Mouse (Mus musculus) stomach, postnatal 0 days (tissue): ENCODE measurements around the gene Tmem101. TPM values are rescaled to one million over a fixed set of nuclear protein-coding genes. Genes with fewer than 3 reads are reported as not detected.

ENCODE experiments used
- ATAC-seq: fragments of 200-750 bp; cut with Nextera tagmentation; 2 replicates; pipeline ENCODE4 v1.8.0; 2017; ENCODE audit not compliant: low FRiP score, low TSS enrichment
- DNase-seq: peaks from one replicate; pipeline ENCODE4 v3.0.0-alpha.2; 2016; ENCODE audit warnings: low spot score
- H3K27ac ChIP-seq: fragments of 300-500 bp; sonication (generic); replicated peaks from 2 replicates; pipeline ENCODE4 v1.5.1; 2014; ENCODE audit warnings: mild to moderate bottlenecking, control low read depth
- H3K27me3 ChIP-seq: fragments of 300-500 bp; sonication (generic); 2 replicates; pipeline ENCODE4 v1.6.1; 2014; ENCODE audit warnings: low read length; ENCODE audit not compliant: control insufficient read depth, insufficient read depth
- H3K36me3 ChIP-seq: fragments of 300-500 bp; sonication (generic); 2 replicates; pipeline ENCODE4 v1.6.1; 2014; ENCODE audit warnings: low read length, mixed read lengths; ENCODE audit not compliant: control insufficient read depth, insufficient read depth
- H3K4me1 ChIP-seq: fragments of 300-500 bp; sonication (generic); replicated peaks from 2 replicates; pipeline ENCODE4 v1.6.1; 2014; ENCODE audit warnings: antibody characterized with exemption; ENCODE audit not compliant: control insufficient read depth, insufficient read depth
- H3K4me2 ChIP-seq: fragments of 300-500 bp; sonication (generic); replicated peaks from 2 replicates; pipeline ENCODE4 v1.6.1; 2014; ENCODE audit warnings: low read depth, mild to moderate bottlenecking, control low read depth, moderate library complexity
- H3K4me3 ChIP-seq: fragments of 300-500 bp; sonication (generic); 2 replicates; pipeline ENCODE4 v1.5.1; 2014; ENCODE audit warnings: low read depth, low read length, control low read depth
- H3K9ac ChIP-seq: fragments of 300-500 bp; sonication (generic); 2 replicates; pipeline ENCODE4 v1.6.1; 2014; ENCODE audit warnings: mild to moderate bottlenecking, low read length, control low read depth, mixed read lengths
- H3K9me3 ChIP-seq: fragments of 300-500 bp; sonication (generic); 2 replicates; pipeline ENCODE4 v1.6.1; 2016; ENCODE audit warnings: low read length; ENCODE audit not compliant: control insufficient read depth
- CTCF ChIP-seq: IDR thresholded peaks from 2 replicates; pipeline ENCODE4 v1.5.1; 2016; ENCODE audit warnings: antibody characterized with exemption, low read depth, mild to moderate bottlenecking, moderate library complexity
- EP300 ChIP-seq: optimal IDR thresholded peaks from 2 replicates; pipeline ENCODE3; 2016; ENCODE audit warnings: antibody characterized with exemption
- WGBS: fragments of 180-500 bp; shearing (Covaris S2); extraction: QIAGEN DNeasy Blood & Tissue Kit; methylation state at CpG from one replicate; pipeline ENCODE4 v1.1.7; 2014; 5-methylcytosine and 5-hydroxymethylcytosine counted together
- polyA plus RNA-seq: library from polyadenylated mRNA; unstranded; fragments of >200 nt; fragmentation: Nextera tagmentation; extraction: Ambion mirVana; gene quantifications from 2 replicates; pipeline ENCODE4 v1.2.1, GENCODE M21; 2015

The Tmem101 gene
- polyA plus RNA-seq, 1 experiment from 2014 or later: 13.8 TPM

DNA sequence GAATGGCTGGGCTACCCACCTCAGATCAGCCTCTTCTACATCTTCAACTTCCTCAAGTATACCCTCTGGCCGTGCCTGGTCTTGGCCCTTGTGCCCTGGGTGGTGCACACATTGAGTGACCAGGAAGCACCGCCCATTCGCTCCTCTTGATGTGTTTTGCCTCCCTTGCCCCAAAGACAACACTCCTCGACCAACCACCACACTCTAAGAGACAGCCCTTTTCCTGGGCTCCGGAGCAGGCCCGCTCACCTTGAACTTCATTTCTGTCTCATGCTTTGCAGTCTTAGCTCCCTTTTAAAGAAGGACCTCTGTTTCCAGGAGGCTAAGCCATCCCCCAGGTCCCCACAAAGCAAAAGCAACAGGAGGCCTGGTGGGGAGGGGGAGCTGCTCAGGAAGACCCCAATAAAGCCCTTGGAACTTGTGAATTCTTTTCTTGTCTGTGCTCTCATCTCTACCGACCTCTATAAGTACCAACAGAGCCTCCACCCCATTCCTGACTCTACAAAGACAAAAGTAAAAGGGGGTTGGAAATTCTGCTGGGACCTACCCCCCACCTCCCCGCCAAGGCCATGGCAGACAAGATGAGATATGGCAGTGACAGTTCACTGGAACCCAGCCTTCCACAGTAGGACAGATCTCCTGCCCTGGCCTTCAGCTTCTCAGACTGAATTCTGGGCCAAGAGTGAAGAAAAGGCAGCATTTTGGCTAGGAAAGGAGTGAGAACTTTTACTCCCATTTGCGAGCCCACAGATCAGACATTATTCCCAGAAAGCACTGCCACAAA lies 37.6 kb upstream of the Tmem101 start:
- Histone ChIP-seq H3K4me3 (no peak overlapping the region), H3K9me3 (no peaks in the 10 kb centered on the region), H3K27me3 (no peaks in the 10 kb centered on the region), H3K27ac (no peak overlapping the region), H3K36me3 (peaks cover 28% of the 10 kb centered on the region), H3K4me1 (no peaks in the 10 kb centered on the region), H3K4me2 (no peak overlapping the region), H3K9ac (no peak overlapping the region)
- ATAC-seq (no peak), DNase-seq (peak; percentile 12)
- TF ChIP-seq EP300: no peak
- no peak for TF ChIP-seq CTCF
- 80% methylated on average over 9 of the region's 9 CpGs for WGBS

DNA sequence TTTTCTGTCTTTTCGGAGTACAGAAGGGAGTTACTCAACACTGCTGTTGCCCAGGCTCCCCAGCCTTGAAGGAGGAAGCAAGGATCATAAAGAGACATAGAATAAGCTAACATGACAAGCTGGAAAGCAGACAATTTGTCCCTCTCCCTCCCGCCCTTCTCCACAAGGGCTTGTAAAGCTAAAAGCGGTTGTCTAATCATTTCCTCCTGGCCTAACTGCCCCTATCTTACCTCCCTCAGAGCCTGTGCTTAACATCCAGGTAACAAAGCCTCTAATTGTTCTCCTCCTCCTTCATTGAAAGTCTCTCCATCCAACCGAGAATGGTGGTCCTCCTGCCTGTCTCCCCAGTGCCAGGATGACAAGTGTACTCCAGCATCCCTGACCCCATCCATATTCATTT lies 34.6 kb upstream of the Tmem101 start:
- no peak overlapping the region for H3K9ac ChIP-seq
- H3K36me3 ChIP-seq: peaks cover 6% of the 10 kb centered on the region
- H3K27me3 ChIP-seq: no peaks in the 10 kb centered on the region
- no peak for TF ChIP-seq EP300
- no peak for TF ChIP-seq CTCF
- H3K27ac ChIP-seq: no peak overlapping the region
- H3K4me3 ChIP-seq: no peak overlapping the region
- peak overlapping the region; percentile 18; the same call in 1 of the 2 replicates for H3K4me2 ChIP-seq
- ATAC-seq: no peak
- no peaks in the 10 kb centered on the region for H3K4me1 ChIP-seq
- DNase-seq: peak; percentile 13
- no peaks in the 10 kb centered on the region for H3K9me3 ChIP-seq
- 50% methylated on average over 4 of the region's 4 CpGs for WGBS

- H3K4me1 ChIP-seq: no peaks in the 10 kb centered on the region
- peak; percentile 88 for ATAC-seq
- no peaks in the 10 kb centered on the region for H3K9me3 ChIP-seq
- no peaks in the 10 kb centered on the region for H3K27me3 ChIP-seq
- DNase-seq: peak; percentile 90
- TF ChIP-seq CTCF: no peak
- TF ChIP-seq EP300: peak; percentile 24
- H3K27ac ChIP-seq: peak within 1 kb of the TSS; percentile 80
- peak within 1 kb of the TSS; percentile 83 for H3K4me2 ChIP-seq
- no peaks in the 10 kb centered on the region; the same call in 1 of the 2 replicates for H3K36me3 ChIP-seq
- H3K9ac ChIP-seq: peak within 1 kb of the TSS; percentile 62
- peak within 1 kb of the TSS; percentile 64 for H3K4me3 ChIP-seq
- WGBS: 1% methylated on average over 49 of the region's 50 CpGs
Observed at GRCm38 (mm10) chr11:102189461-102190436, 33.5 kb upstream of the Tmem101 start, which contains the start of gene G6pc3. G6pc3 (plus strand) TSS chr11:102189620.

- DNase-seq: no peak
- Histone ChIP-seq H3K4me3 (peak overlapping the region; percentile 64; the same call in 1 of the 2 replicates), H3K9me3 (no peaks in the 10 kb centered on the region), H3K4me2 (peak overlapping the region; percentile 83), H3K4me1 (no peaks in the 10 kb centered on the region), H3K36me3 (no peaks in the 10 kb centered on the region; the same call in 1 of the 2 replicates), H3K27me3 (no peaks in the 10 kb centered on the region), H3K27ac (no peak overlapping the region), H3K9ac (peak overlapping the region; percentile 62; the same call in 1 of the 2 replicates)
- WGBS: 64% methylated on average over 6 of the region's 6 CpGs
- TF ChIP-seq CTCF: no peak
- TF ChIP-seq EP300: no peak
- no peak for ATAC-seq
Observed at GRCm38 (mm10) chr11:102188980-102189379, 32.8 kb upstream of the Tmem101 start.

- Histone ChIP-seq H3K4me1 (0 out of 2 replicates have a peak, but pooled peaks cover 3% of the 10 kb centered on the region), H3K4me2 (no peak overlapping the region), H3K27ac (peak overlapping the region; percentile 30; the same call in 1 of the 2 replicates), H3K4me3 (no peak overlapping the region), H3K27me3 (no peaks in the 10 kb centered on the region), H3K9me3 (no peaks in the 10 kb centered on the region), H3K36me3 (no peaks in the 10 kb centered on the region; the same call in 1 of the 2 replicates), H3K9ac (no peak overlapping the region)
- DNase-seq: no peak
- no peak for TF ChIP-seq EP300
- ATAC-seq: no peak
- 44% methylated on average over 1 of the region's 1 CpGs for WGBS
Observed at GRCm38 (mm10) chr11:102186235-102186634, 30.0 kb upstream of the Tmem101 start.
